Mouse (Mus musculus) gastrocnemius, postnatal 36 days (tissue): ENCODE data around the gene Cox5b. TPM values are rescaled to one million over a fixed set of nuclear protein-coding genes. Genes with fewer than 3 reads are reported as not detected.

Experiments
- microRNA-seq, 2 experiments: library from miRNA; unstranded; fragments of <30 nt; microRNA quantifications; one replicate each; pipeline ENCODE4 v1.2.0; 2021
- total RNA-seq, 2 experiments: library from RNA; stranded (reverse); gene quantifications; 2 replicates each; pipeline ENCODE4 v1.2.3; 2021

Cox5b gene
- total RNA-seq, 2 experiments from 2014 or later: 1,244 to 1,300 TPM

Small RNA genes lying within 50 kb of the gene (microRNA-seq; reads per million reads assigned to microRNA genes)
- gene Gm24133: 0 reads per million in 2 experiments

Other genes with a start within 250 kb of the Cox5b start
- gene Lman2l, start 246.2 kb upstream of the Cox5b start, total RNA-seq: 10 to 100 TPM; 16.5 to 19.0 TPM
- 1 to 10 TPM; 7.0 to 7.1 TPM for gene Cnnm4, start 219.8 kb upstream of the Cox5b start, total RNA-seq
- 10 to 100 TPM; 10.8 to 12.2 TPM for gene Cnnm3, start 179.6 kb upstream of the Cox5b start, total RNA-seq
- 1,000 to 10,000 TPM; 2,677 to 2,859 TPM for gene Ankrd23, start 154.6 kb upstream of the Cox5b start, total RNA-seq
- gene Gm42417, start 152.0 kb upstream of the Cox5b start, total RNA-seq: 1,000 to 10,000 TPM; 1,257 to 1,260 TPM
- 1 to 10 TPM; 7.8 to 8.5 TPM for gene Ankrd39, start 144.0 kb upstream of the Cox5b start, total RNA-seq
- gene Sema4c, start 133.1 kb upstream of the Cox5b start, total RNA-seq: 1 to 10 TPM; 6.3 to 7.4 TPM
- 1 to 10 TPM in 1 of 2 experiments, not detected in 1; 1.2 TPM for gene Fam178b, start 8.3 kb upstream of the Cox5b start, total RNA-seq
- under 1 TPM in 1 of 2 experiments, not detected in 1; 0.49 TPM for gene 4933424G06Rik, start 18.7 kb downstream of the Cox5b start, total RNA-seq
- gene Actr1b, start 23.0 kb downstream of the Cox5b start, total RNA-seq: 100 to 1,000 TPM; 117 to 148 TPM
- under 1 TPM in 1 of 2 experiments, not detected in 1; 0.89 TPM for gene Zap70, start 70.3 kb downstream of the Cox5b start, total RNA-seq